Mouse (Mus musculus) embryonic fibroblast, embryonic 13.5 days (primary cell): ENCODE measurements around the gene Lrit3.

Experiments
- CTCF ChIP-seq: IDR thresholded peaks from 2 replicates; pipeline ENCODE4 v1.5.1; 2011; ENCODE audit warnings: mild to moderate bottlenecking, control low read depth, low read length, moderate library complexity, borderline replicate concordance; ENCODE audit not compliant: insufficient read depth
- POLR2A ChIP-seq: IDR thresholded peaks from 2 replicates; pipeline ENCODE4 v1.6.1; 2011; ENCODE audit warnings: low read depth, mild to moderate bottlenecking, control low read depth, low read length, moderate library complexity

DNA sequence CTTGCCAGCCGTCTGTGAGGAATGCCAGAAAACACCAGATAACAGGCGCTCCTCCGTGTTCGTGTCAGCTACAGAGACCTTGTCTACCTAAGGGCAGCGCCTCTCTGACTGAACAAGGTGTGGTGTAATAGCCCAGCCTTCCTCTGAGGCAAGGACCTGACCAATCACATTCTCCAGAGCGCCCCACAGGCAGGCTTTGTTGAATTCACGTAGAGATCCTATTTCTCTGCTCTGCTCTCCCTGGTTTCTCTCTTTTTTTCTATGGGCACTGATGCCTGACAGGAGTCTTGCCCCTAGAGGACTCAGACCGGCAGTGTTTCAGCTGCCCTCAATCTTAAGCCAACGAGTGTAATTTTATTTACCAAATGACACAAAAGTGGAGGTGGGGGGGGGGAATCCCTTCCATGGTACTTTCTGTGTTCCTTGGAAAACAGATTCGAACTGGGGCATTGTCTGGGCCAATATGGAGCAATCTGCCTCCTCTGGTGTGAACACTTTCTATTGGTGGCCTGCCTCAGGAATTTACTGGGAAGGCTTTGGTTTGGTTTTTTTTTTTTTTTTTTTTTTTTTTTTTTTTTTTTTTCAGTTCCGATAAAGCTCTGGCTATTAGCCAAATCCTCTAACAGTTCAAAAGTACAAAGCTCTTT, 32.3 kb upstream of the Lrit3 start:
- no peak for TF ChIP-seq POLR2A
- TF ChIP-seq CTCF, result no peak
